Mouse (Mus musculus) stomach, embryonic 16.5 days (tissue): ENCODE measurements at regions not wholly inside any gene's neighbourhood (a gene's known extent, or its start where the extent isn't known, plus 50 kb on each side); places are given as distances from the start of the nearest gene placed in this dataset.
"Not testable (repeated sequence)": the region's sequence is repeated elsewhere in the genome, so short reads cannot be mapped to it uniquely, and the experiment has no call there.

Source experiments
- ATAC-seq: fragments of 200-750 bp; cut with Nextera tagmentation; 2 replicates; pipeline ENCODE4 v1.8.0; 2017; ENCODE audit warnings: moderate number of reproducible peaks, moderate TSS enrichment; ENCODE audit not compliant: insufficient read depth, low FRiP score
- H3K27ac ChIP-seq: fragments of 300-500 bp; sonication (generic); 2 replicates; pipeline ENCODE4 v1.5.1; 2014; ENCODE audit warnings: low read length
- H3K27me3 ChIP-seq: fragments of 300-500 bp; sonication (generic); 2 replicates; pipeline ENCODE4 v1.6.1; 2014; ENCODE audit warnings: low read length, control low read depth, mixed read lengths; ENCODE audit not compliant: control insufficient read depth, insufficient read depth
- H3K36me3 ChIP-seq: fragments of 300-500 bp; sonication (generic); 2 replicates; pipeline ENCODE4 v1.6.1; 2014; ENCODE audit warnings: low read length; ENCODE audit not compliant: control insufficient read depth, insufficient read depth
- H3K4me1 ChIP-seq: fragments of 300-500 bp; sonication (generic); 2 replicates; pipeline ENCODE4 v1.6.1; 2014; ENCODE audit warnings: low read length, control low read depth, mixed read lengths; ENCODE audit not compliant: control insufficient read depth, insufficient read depth
- H3K4me2 ChIP-seq: fragments of 300-500 bp; sonication (generic); 2 replicates; pipeline ENCODE4 v1.6.1; 2014; ENCODE audit warnings: low read depth, low read length, mixed read lengths
- H3K4me3 ChIP-seq: fragments of 300-500 bp; sonication (generic); replicated peaks from 2 replicates; pipeline ENCODE4 v1.5.1; 2014; ENCODE audit warnings: mild to moderate bottlenecking, low read length
- H3K9ac ChIP-seq: fragments of 300-500 bp; sonication (generic); 2 replicates; pipeline ENCODE4 v1.6.1; 2014; ENCODE audit warnings: low read length
- H3K9me3 ChIP-seq: fragments of 300-500 bp; sonication (generic); replicated peaks from 2 replicates; pipeline ENCODE4 v1.6.1; 2016; ENCODE audit warnings: low read length, control low read depth; ENCODE audit not compliant: control insufficient read depth
- WGBS: fragments of 180-500 bp; shearing (Covaris S2); extraction: QIAGEN DNeasy Blood & Tissue Kit; methylation state at CpG from one replicate; pipeline ENCODE4 v1.1.7; 2014; 5-methylcytosine and 5-hydroxymethylcytosine counted together

DNA sequence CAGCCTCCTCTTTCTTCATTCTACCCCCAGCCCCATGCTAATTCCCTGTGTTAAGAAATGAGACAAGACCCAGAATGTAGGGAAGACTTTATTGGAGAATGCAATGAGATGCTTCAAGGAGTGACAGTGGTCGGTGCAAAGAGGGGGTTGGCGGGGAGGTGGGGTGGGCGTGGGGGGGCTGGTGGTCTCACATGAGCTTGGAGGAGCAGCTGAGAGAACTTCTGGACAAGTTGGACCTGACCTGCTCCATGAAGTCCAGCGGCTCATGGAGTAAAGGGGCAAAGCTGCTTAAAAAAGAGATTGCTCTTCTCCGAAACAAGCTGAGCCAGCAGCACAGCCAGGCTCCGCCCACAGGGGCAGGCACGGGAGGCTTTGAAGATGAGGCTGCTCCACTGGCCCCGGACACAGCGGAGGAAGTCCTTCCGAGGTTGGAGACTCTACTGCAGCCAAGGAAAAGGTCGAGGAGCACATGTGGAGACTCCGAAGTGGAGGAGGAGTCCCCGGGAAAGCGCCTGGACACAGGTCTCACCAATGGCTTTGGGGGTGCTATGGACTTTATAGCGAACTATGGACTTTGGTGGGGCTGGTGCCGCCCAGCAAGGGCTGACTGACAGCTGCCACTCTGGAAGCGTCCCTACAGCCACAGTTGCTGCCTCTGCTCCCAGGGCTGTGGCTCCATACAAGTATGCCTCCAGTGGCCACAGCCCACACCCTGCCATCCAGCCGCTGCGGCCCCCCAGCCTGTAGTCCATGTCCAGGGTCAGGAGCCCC is 161.7 kb downstream of the Plxna1 start:
- not testable (repeated sequence) for H3K9me3 ChIP-seq, H3K4me3 ChIP-seq, ATAC-seq, H3K9ac ChIP-seq, H3K27me3 ChIP-seq, H3K36me3 ChIP-seq, H3K4me1 ChIP-seq, H3K27ac ChIP-seq
- 9% methylated on average over 19 of the region's 19 CpGs for WGBS
- H3K4me2 ChIP-seq: peak overlapping the region; percentile 38; the same call in 1 of the 2 replicates

DNA sequence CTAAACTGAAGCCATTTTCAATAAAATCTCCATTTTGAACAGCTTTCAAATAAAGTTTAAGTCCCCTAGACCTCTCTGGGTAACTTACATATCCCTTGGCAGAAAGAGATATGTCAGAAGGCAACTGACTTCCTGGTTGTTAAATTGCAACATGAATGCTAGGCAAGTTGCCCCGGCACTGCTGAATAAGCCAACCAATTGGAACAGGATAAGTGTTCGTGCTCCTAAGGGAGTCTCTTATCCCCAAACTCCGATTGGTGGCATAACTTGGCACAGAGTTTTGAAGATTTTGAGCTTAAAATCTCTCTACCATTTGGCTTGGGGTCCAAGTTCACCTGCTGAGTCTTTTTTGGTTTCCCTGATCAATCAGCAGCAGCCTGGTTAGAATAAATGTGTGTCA is 147.4 kb downstream of the Plxna1 start:
- H3K9me3 ChIP-seq: no peaks in the 10 kb centered on the region
- ATAC-seq: no peak
- 76% methylated on average over 3 of the region's 3 CpGs for WGBS
- H3K4me3 ChIP-seq: no peak overlapping the region
- no peaks in the 10 kb centered on the region for H3K4me1 ChIP-seq
- H3K4me2 ChIP-seq: no peak overlapping the region
- no peak overlapping the region for H3K27ac ChIP-seq
- H3K36me3 ChIP-seq: no peaks in the 10 kb centered on the region
- H3K9ac ChIP-seq: no peak overlapping the region
- no peaks in the 10 kb centered on the region for H3K27me3 ChIP-seq

DNA sequence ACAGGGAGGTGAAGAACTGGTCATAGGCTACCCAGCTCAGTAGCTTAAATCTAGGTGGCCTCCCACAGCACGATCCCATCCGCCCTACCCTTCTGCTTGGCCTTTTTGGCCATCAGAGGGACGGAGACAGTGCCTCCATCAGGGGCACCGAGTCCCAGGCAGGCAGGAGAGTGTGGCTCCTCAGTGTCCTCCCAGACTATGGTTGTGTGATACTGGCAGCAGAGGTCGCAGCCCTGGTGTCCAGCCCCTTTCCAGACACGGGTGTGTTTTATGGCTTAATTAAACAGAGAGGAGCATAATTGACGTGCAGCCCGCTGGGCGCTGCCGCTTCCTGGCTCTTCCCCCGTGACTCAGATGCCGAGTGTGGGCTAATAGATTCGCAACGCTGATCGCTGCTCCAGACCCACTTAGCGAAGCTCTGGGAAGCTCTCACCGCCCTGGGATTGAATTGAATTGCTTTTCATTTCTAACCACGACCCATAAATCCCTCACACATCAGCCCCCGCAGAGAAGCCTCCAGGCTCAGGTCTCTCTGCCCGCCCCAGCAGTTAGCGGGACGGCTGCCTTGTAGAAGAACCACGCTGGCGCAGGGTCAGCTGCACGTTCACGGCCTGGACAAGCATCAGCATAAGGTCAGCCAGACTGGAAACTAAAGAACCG is 126.9 kb downstream of the Plxna1 start:
- Histone ChIP-seq H3K27me3 (no peaks in the 10 kb centered on the region), H3K4me2 (peak overlapping the region; percentile 38; the same call in 1 of the 2 replicates), H3K9ac (no peak overlapping the region), H3K36me3 (no peaks in the 10 kb centered on the region), H3K4me1 (no peaks in the 10 kb centered on the region), H3K4me3 (no peak overlapping the region), H3K27ac (no peak overlapping the region), H3K9me3 (no peaks in the 10 kb centered on the region)
- ATAC-seq: no peak
- WGBS: 26% methylated on average over 27 of the region's 27 CpGs

DNA sequence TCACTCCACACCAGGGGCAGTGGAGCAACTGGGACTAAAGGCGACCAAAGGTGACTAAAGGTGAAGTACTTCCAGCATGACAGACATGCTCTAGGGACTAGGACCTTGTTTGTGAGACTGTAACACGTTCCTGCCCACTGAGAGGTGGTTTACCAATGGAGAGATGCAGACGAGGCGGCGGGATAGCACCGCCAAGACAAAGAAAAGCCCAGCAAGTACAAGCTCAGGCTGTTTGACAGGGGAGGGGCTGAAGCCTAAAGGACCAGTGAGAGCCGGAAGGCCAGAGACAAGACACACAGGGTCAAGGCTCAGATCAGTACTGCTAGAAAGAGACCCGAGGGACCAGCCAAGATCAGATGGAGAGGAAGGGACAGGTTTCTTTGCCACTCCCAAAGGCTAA is 126.2 kb downstream of the Plxna1 start:
- no peak overlapping the region for H3K27ac ChIP-seq
- ATAC-seq: no peak
- no peaks in the 10 kb centered on the region for H3K9me3 ChIP-seq
- H3K27me3 ChIP-seq: no peaks in the 10 kb centered on the region
- no peaks in the 10 kb centered on the region for H3K36me3 ChIP-seq
- H3K9ac ChIP-seq: no peak overlapping the region
- no peaks in the 10 kb centered on the region for H3K4me1 ChIP-seq
- H3K4me2 ChIP-seq: no peak overlapping the region
- no peak overlapping the region for H3K4me3 ChIP-seq
- WGBS: 30% methylated on average over 8 of the region's 8 CpGs

DNA sequence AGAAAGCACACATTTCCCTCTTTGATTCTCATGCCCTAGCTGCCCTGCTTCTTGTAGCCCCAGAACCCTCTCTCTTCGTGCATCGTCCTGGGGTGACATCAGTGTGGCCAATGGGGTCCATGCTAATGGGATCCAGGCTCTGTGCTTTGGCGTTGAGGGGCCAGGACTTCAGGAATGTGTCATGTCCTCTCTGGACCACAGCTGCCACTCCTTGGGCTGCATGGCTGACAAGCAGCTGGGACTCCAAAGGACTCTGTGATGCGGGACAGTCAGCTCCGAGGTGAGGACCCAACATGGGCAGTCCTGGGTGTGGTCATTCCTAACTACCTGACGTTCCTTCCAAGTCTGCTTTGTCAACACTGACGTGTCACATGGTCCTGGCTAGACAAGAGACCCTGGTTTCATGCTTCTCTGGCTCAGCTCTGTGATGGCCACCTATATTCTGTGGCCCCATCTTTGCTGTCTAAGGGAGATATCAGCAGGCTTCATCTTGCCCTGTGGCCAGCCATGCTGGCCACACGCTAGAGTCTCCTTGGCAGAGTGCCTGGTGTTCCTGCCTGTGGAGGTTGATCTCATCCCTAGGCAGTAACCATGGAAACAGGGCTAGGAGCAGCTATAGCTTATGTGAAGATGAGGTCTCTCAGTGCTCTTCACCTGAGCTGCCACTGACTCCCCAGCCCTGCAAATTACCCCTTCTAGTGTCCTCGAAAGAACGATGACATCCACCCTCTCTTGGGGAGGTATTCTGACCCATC is 125.4 kb downstream of the Plxna1 start:
- WGBS: 80% methylated on average over 10 of the region's 10 CpGs
- no peaks in the 10 kb centered on the region for H3K27me3 ChIP-seq
- no peak overlapping the region for H3K4me2 ChIP-seq
- no peak for ATAC-seq
- H3K27ac ChIP-seq: no peak overlapping the region
- no peaks in the 10 kb centered on the region for H3K9me3 ChIP-seq
- H3K4me3 ChIP-seq: no peak overlapping the region
- H3K4me1 ChIP-seq: no peaks in the 10 kb centered on the region
- no peak overlapping the region for H3K9ac ChIP-seq
- H3K36me3 ChIP-seq: no peaks in the 10 kb centered on the region

DNA sequence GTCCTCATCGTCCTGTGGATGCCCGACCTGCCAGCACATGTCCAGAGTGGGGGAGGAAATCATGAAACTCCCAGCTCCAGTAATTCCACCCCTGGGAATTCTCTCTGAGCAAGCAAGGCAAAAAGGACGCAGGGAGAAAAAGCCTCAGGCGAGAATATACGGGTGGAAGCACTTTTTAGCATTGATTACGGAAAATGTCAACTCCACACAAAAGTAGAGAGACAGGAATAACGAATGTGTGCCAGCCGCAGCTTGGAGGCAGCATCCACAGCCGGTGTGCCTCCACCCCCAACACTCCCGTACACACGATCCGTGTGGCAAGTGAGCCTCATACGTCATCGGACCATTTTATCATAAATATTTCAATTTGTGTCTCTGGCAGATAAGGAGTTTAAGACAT is 123.5 kb downstream of the Plxna1 start:
- no peaks in the 10 kb centered on the region for H3K4me1 ChIP-seq
- H3K4me2 ChIP-seq: no peak overlapping the region
- H3K4me3 ChIP-seq: no peak overlapping the region
- H3K27ac ChIP-seq: no peak overlapping the region
- no peaks in the 10 kb centered on the region for H3K9me3 ChIP-seq
- H3K9ac ChIP-seq: no peak overlapping the region
- no peak for ATAC-seq
- no peaks in the 10 kb centered on the region for H3K36me3 ChIP-seq
- H3K27me3 ChIP-seq: no peaks in the 10 kb centered on the region
- 24% methylated on average over 14 of the region's 14 CpGs for WGBS

DNA sequence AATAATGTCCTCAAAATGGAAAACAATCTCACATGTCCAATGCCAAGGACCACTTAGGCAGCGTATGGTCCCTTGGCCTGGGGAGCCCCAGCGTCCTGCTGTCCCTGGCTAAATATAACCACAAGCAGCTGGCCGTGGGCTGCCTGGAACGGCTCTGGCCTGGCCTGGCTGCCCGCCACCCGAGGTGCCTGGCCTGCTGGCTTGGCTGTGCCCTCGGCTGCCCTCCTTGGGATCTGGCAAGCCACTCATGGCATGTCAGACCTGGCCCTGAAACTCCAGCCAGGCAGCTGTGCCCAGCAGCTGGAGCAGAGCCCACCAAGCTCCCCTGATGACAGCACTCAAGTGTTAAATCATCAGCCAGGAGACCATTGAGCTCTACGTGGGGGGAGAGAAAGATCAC is 122.9 kb downstream of the Plxna1 start:
- WGBS: 30% methylated on average over 8 of the region's 8 CpGs
- Histone ChIP-seq H3K27ac (no peak overlapping the region), H3K9me3 (no peaks in the 10 kb centered on the region), H3K27me3 (no peaks in the 10 kb centered on the region), H3K4me2 (no peak overlapping the region), H3K36me3 (no peaks in the 10 kb centered on the region), H3K4me1 (no peaks in the 10 kb centered on the region), H3K4me3 (no peak overlapping the region), H3K9ac (no peak overlapping the region)
- no peak for ATAC-seq

DNA sequence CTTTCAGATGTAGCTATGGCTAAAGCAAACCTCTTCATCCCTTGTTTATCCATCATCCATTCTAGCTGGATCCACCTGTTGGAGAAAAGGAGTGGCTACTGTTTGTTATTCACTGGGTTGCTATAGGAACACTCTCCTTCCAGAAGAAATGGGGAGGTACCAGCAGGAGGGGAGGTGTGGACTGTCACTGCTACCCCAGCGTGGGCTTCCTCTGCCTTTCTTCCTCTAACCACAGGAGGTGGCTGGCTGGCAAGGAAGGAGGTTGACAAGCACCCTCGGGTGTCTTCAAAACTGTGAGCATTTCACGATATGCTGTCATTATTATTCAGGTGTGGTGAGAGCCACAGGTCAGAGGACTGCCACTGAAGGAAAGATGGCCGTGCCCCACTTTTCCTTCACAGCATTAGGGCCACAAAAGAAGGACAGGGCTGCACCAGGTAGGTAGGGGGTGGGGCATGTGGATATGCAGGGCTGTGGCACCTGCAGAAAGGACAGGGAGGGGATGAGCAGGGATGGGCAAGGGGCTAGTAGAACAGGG is 122.2 kb downstream of the Plxna1 start:
- WGBS: 20% methylated on average over 4 of the region's 4 CpGs
- Histone ChIP-seq H3K4me2 (no peak overlapping the region), H3K27ac (no peak overlapping the region), H3K9me3 (no peaks in the 10 kb centered on the region), H3K4me3 (no peak overlapping the region), H3K4me1 (no peaks in the 10 kb centered on the region), H3K36me3 (no peaks in the 10 kb centered on the region), H3K9ac (no peak overlapping the region), H3K27me3 (no peaks in the 10 kb centered on the region)
- no peak for ATAC-seq
